Mouse (Mus musculus) neural tube, embryonic 11.5 days (tissue): Measurements from ENCODE around the gene B3gntl1. TPM values are rescaled to one million over a fixed set of nuclear protein-coding genes. Genes with fewer than 3 reads are reported as not detected.
"Not testable (repeated sequence)": the region's sequence is repeated elsewhere in the genome, so short reads cannot be mapped to it uniquely, and the experiment has no call there.

Experiments used
- ATAC-seq: fragments of 200-750 bp; cut with Nextera tagmentation; 2 replicates; pipeline ENCODE4 v1.8.0; 2017; ENCODE audit warnings: moderate number of reproducible peaks, mild to moderate bottlenecking, moderate TSS enrichment, moderate library complexity; ENCODE audit not compliant: insufficient read depth, low FRiP score, low TSS enrichment
- DNase-seq: peaks from one replicate; pipeline ENCODE4 v3.0.0-alpha.2; 2015; ENCODE audit warnings: low spot score
- H3K27ac ChIP-seq: fragments of 300-500 bp; sonication (generic); 2 replicates; pipeline ENCODE4 v1.5.1; 2014; ENCODE audit warnings: low read depth, mild to moderate bottlenecking, low read length
- H3K27me3 ChIP-seq: fragments of 300-500 bp; sonication (generic); 2 replicates; pipeline ENCODE4 v1.6.1; 2014; ENCODE audit warnings: mild to moderate bottlenecking, low read length, mixed read lengths; ENCODE audit not compliant: control insufficient read depth, insufficient read depth
- H3K36me3 ChIP-seq: fragments of 300-500 bp; sonication (generic); 2 replicates; pipeline ENCODE4 v1.6.1; 2014; ENCODE audit warnings: mild to moderate bottlenecking, low read length, moderate library complexity, mixed read lengths; ENCODE audit not compliant: control insufficient read depth, insufficient read depth
- H3K4me1 ChIP-seq: fragments of 300-500 bp; sonication (generic); 2 replicates; pipeline ENCODE4 v1.6.1; 2014; ENCODE audit warnings: low read length, mixed read lengths; ENCODE audit not compliant: control insufficient read depth, insufficient read depth
- H3K4me2 ChIP-seq: fragments of 300-500 bp; sonication (generic); 2 replicates; pipeline ENCODE4 v1.6.1; 2014; ENCODE audit warnings: low read depth, mild to moderate bottlenecking, moderate library complexity
- H3K4me3 ChIP-seq: fragments of 300-500 bp; sonication (generic); 2 replicates; pipeline ENCODE4 v1.5.1; 2014; ENCODE audit warnings: low read depth, low read length
- H3K9ac ChIP-seq: fragments of 300-500 bp; sonication (generic); 2 replicates; pipeline ENCODE4 v1.6.1; 2014; ENCODE audit warnings: mild to moderate bottlenecking, low read length
- H3K9me3 ChIP-seq: fragments of 300-500 bp; sonication (generic); 2 replicates; pipeline ENCODE4 v1.6.1; 2016; ENCODE audit warnings: low read length; ENCODE audit not compliant: control insufficient read depth
- WGBS: fragments of 180-500 bp; shearing (Covaris S2); extraction: QIAGEN DNeasy Blood & Tissue Kit; methylation state at CpG from one replicate; pipeline ENCODE4 v1.1.7; 2014; 5-methylcytosine and 5-hydroxymethylcytosine counted together
- polyA plus RNA-seq: library from polyadenylated mRNA; unstranded; fragments of >200 nt; fragmentation: Nextera tagmentation; extraction: Ambion mirVana; gene quantifications from 2 replicates; pipeline ENCODE4 v1.2.1, GENCODE M21; 2014

The B3gntl1 gene
- polyA plus RNA-seq, 1 experiment from 2014 or later = 6.1 TPM

GRCm38 (mm10) chr11:121672312-121672989 is 502 bp downstream of the B3gntl1 start:
- peak overlapping the region; percentile 74 for H3K4me2 ChIP-seq
- H3K9me3 ChIP-seq = no peaks in the 10 kb centered on the region
- H3K27ac ChIP-seq = peak overlapping the region; percentile 73
- H3K9ac ChIP-seq = peak overlapping the region; percentile 68
- no peaks in the 10 kb centered on the region for H3K36me3 ChIP-seq
- peak overlapping the region; percentile 59 for H3K4me3 ChIP-seq
- H3K27me3 ChIP-seq = no peaks in the 10 kb centered on the region
- DNase-seq (no peak), ATAC-seq (peak; percentile 56)
- H3K4me1 ChIP-seq = no peaks in the 10 kb centered on the region
- WGBS = 4% methylated on average over 22 of the region's 22 CpGs

- H3K4me2 ChIP-seq = no peak overlapping the region
- DNase-seq = no peak
- H3K9ac ChIP-seq = no peak overlapping the region
- H3K27me3 ChIP-seq = no peaks in the 10 kb centered on the region
- no peaks in the 10 kb centered on the region for H3K4me1 ChIP-seq
- no peaks in the 10 kb centered on the region for H3K9me3 ChIP-seq
- no peak for ATAC-seq
- no peak overlapping the region for H3K4me3 ChIP-seq
- no peak overlapping the region for H3K27ac ChIP-seq
- H3K36me3 ChIP-seq = no peaks in the 10 kb centered on the region
- whole genome bisulfite sequencing = 87% methylated on average over 5 of the region's 5 CpGs
These were observed 2.0 kb downstream of the B3gntl1 start for GRCm38 (mm10) chr11:121670926-121671325.

DNA sequence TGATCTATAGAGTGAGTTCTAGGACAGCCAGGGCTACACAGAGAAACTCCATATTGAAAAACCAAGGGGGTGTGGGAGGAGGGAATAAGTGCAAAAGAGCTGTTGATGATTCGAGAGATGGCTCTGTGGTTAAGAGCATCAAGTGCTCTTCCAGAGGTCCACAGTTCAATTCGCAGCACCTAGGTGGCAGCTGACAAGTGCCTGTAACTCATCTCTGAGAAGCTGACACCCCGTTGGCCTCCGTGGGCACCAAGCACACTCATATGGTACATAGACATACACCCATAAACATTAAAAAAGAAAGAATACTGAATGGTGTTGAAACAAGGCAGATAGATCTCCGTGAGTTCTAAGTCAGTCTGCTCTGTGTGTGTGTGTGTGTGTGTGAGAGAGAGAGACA is 4.2 kb downstream of the B3gntl1 start:
- H3K27me3 ChIP-seq = no peaks in the 10 kb centered on the region
- H3K9ac ChIP-seq = no peak overlapping the region
- no peaks in the 10 kb centered on the region for H3K36me3 ChIP-seq
- 91% methylated on average over 5 of the region's 5 CpGs for whole genome bisulfite sequencing
- H3K4me2 ChIP-seq = no peak overlapping the region
- DNase-seq (no peak), ATAC-seq (no peak)
- H3K4me1 ChIP-seq = no peaks in the 10 kb centered on the region
- H3K9me3 ChIP-seq = no peaks in the 10 kb centered on the region
- H3K27ac ChIP-seq = no peak overlapping the region
- H3K4me3 ChIP-seq = no peak overlapping the region

DNA sequence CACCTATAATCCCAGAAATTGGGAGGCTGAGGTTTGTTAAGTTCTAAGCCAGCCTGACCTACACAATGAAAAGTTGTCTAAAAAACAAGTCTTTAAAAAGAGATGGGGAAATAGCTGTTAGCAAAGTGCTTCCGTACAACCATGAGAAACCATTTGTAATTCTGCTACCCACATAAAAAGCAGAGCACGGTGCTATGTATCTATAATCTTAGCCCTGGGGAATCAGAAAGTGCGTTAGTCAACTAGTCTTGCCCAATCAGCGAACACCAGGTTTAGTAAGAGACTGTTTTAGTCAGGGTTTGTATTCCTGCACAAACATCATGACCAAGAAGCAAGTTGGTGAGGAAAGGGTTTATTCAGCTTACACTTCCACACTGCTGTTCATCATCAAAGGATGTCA is 5.4 kb downstream of the B3gntl1 start:
- Histone ChIP-seq H3K9ac (no peak overlapping the region), H3K27ac (no peak overlapping the region), H3K4me1 (no peaks in the 10 kb centered on the region), H3K27me3 (no peaks in the 10 kb centered on the region), H3K36me3 (no peaks in the 10 kb centered on the region), H3K4me2 (no peak overlapping the region), H3K9me3 (no peaks in the 10 kb centered on the region), H3K4me3 (no peak overlapping the region)
- ATAC-seq (no peak), DNase-seq (no peak)
- WGBS = 93% methylated on average over 4 of the region's 4 CpGs

- no peak overlapping the region for H3K4me3 ChIP-seq
- WGBS = 87% methylated on average over 2 of the region's 2 CpGs
- H3K36me3 ChIP-seq = no peaks in the 10 kb centered on the region
- no peak for DNase-seq
- H3K4me2 ChIP-seq = no peak overlapping the region
- ATAC-seq = no peak
- H3K9ac ChIP-seq = no peak overlapping the region
- H3K27ac ChIP-seq = no peak overlapping the region
- no peaks in the 10 kb centered on the region for H3K27me3 ChIP-seq
- H3K9me3 ChIP-seq = no peaks in the 10 kb centered on the region
- H3K4me1 ChIP-seq = no peaks in the 10 kb centered on the region
These were observed 11.8 kb downstream of the B3gntl1 start for GRCm38 (mm10) chr11:121661116-121661515.

DNA sequence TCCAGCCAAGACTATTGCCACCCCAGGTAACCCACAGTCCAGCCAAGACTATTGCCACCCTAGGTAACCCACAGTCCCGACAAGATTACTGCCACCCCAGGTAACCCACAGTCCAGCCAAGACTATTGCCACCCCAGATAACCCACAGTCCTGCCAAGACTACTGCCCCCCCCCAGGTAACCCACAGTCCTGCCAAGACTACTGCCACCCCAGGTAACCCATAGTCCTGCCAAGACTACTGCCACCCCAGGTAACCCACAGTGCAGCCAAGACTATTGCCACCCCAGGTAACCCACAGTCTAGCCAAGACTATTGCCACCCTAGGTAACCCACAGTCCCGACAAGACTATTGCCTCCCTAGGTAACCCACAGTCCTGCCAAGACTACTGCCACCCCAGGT is 12.3 kb downstream of the B3gntl1 start:
- H3K27ac ChIP-seq, DNase-seq, H3K4me3 ChIP-seq, H3K27me3 ChIP-seq, H3K9me3 ChIP-seq, ATAC-seq, H3K4me1 ChIP-seq, H3K9ac ChIP-seq, H3K4me2 ChIP-seq, H3K36me3 ChIP-seq: not testable (repeated sequence)
- WGBS = 90% methylated on average over 2 of the region's 2 CpGs

- Histone ChIP-seq H3K9ac (no peak overlapping the region), H3K4me2 (no peak overlapping the region), H3K4me1 (no peaks in the 10 kb centered on the region), H3K36me3 (no peaks in the 10 kb centered on the region), H3K27me3 (no peaks in the 10 kb centered on the region), H3K4me3 (no peak overlapping the region), H3K27ac (no peak overlapping the region), H3K9me3 (no peaks in the 10 kb centered on the region)
- DNase-seq (no peak), ATAC-seq (no peak)
- 52% methylated on average over 1 of the region's 1 CpGs for WGBS
These were observed 14.8 kb downstream of the B3gntl1 start for GRCm38 (mm10) chr11:121658151-121658550.

DNA sequence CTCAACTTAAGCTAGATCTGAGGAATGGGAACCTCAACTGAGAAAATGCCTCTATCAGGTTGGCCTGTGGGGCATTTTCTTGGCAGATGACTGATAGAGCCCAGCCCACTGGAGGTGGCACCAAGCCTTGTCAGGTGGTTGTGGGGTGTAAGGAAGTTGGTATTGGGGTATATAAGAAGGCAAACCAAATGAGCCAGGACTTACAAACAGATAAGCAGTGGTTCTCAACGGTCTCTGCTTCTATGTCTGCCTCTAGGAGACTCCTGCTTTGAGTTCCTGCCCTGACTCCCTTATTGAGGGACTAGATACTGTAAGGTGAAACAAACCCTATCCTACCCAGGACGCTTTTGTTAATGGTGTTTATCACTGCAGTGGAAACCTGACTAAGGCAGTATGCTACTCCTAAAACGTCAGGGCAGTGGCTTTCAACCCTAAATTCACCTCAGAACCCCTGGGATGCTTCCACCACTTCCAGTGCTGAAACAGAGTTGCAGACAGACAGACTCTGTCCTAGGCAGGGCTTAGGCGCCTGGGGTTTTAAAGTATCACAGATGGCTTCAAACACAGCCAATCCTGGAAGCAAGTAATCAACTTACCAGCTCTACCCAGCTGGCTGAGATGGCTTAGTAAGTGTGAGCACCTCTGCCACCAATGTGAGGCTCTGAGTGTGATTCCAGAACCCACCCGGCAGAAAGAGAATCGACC is 17.0 kb downstream of the B3gntl1 start:
- Histone ChIP-seq H3K4me3 (no peak overlapping the region), H3K9ac (no peak overlapping the region), H3K27ac (no peak overlapping the region), H3K36me3 (no peaks in the 10 kb centered on the region), H3K9me3 (no peaks in the 10 kb centered on the region), H3K27me3 (no peaks in the 10 kb centered on the region), H3K4me1 (no peaks in the 10 kb centered on the region), H3K4me2 (no peak overlapping the region)
- ATAC-seq (no peak), DNase-seq (no peak)
- 83% methylated on average over 6 of the region's 6 CpGs for WGBS

- Histone ChIP-seq H3K4me1 (no peaks in the 10 kb centered on the region), H3K36me3 (no peaks in the 10 kb centered on the region), H3K9me3 (no peaks in the 10 kb centered on the region), H3K4me3 (no peak overlapping the region), H3K27me3 (no peaks in the 10 kb centered on the region), H3K9ac (no peak overlapping the region), H3K27ac (no peak overlapping the region), H3K4me2 (no peak overlapping the region)
- ATAC-seq (no peak), DNase-seq (no peak)
- 79% methylated on average over 6 of the region's 6 CpGs for WGBS
These were observed 17.7 kb downstream of the B3gntl1 start for GRCm38 (mm10) chr11:121655166-121655806.
